Mouse (Mus musculus) left cerebral cortex, adult 2 months (tissue): ENCODE measurements around the gene Kxd1. TPM values are rescaled to one million over a fixed set of nuclear protein-coding genes. Genes with fewer than 3 reads are reported as not detected.
A peak's percentile ranks its signal among the peaks of the same experiment; 100 is the strongest.

Experiments used
- DNase-seq, 2 experiments: peaks; one replicate each; pipeline ENCODE4 v3.0.0; 2021 to 2022; ENCODE audit warnings: low spot score in 2 of 2, mixed read lengths in 1 of 2; ENCODE audit errors: extremely low spot score in 1 of 2
- H3K27ac ChIP-seq: fragments of 200-600 bp; 2 replicates; pipeline ENCODE4 v1.8.1; 2022
- H3K4me3 ChIP-seq: fragments of 200-600 bp; 2 replicates; pipeline ENCODE4 v1.8.1; 2022
- CTCF ChIP-seq: fragments of 200-600 bp; IDR thresholded peaks from 2 replicates; pipeline ENCODE4 v1.8.1; 2022; ENCODE audit warnings: antibody characterized with exemption, mild to moderate bottlenecking, moderate library complexity
- intact Hi-C: fragments of 180-260 bp; cut with DNase I; formaldehyde crosslinking; loops from one replicate; pipeline ENCODE4 v1.15.1; 2025
- total RNA-seq, 2 experiments: library from RNA; stranded (reverse); gene quantifications; 2 replicates each; pipeline ENCODE4 v1.2.3; 2021

Kxd1 gene
- total RNA-seq, 2 experiments from 2014 or later, result 39.8 to 44.4 TPM

GRCm38 (mm10) chr8:70489576-70489975 lies 38.2 kb downstream of the Kxd1 start:
- Histone ChIP-seq H3K27ac (no peak overlapping the region), H3K4me3 (0 out of 2 replicates have a peak overlapping the region, but pooled peaks have one; percentile 14)
- intact Hi-C loops, result no loop called here
- TF ChIP-seq CTCF, result no peak
- no peak for DNase-seq

- intact Hi-C loops, result no loop called here
- no peak for TF ChIP-seq CTCF
- DNase-seq, result no peak
- H3K27ac ChIP-seq, result no peak overlapping the region
- no peak overlapping the region for H3K4me3 ChIP-seq
Observed at GRCm38 (mm10) chr8:70488931-70489470, 38.8 kb downstream of the Kxd1 start.

GRCm38 (mm10) chr8:70487993-70488796 lies 39.6 kb downstream of the Kxd1 start:
- intact Hi-C loops, result no loop called here
- TF ChIP-seq CTCF, result no peak
- H3K4me3 ChIP-seq, result peak overlapping the region; percentile 43
- DNase-seq, result no peak
- H3K27ac ChIP-seq, result no peak overlapping the region

- Histone ChIP-seq H3K4me3 (peak within 1 kb of the TSS; percentile 83), H3K27ac (peak within 1 kb of the TSS; percentile 98)
- intact Hi-C loops, result no loop called here
- peak; percentile 65 for DNase-seq
- TF ChIP-seq CTCF, result no peak
Observed at GRCm38 (mm10) chr8:70486941-70487520, 40.7 kb downstream of the Kxd1 start, which contains the start of gene Tmem59l. TSS of gene Tmem59l (minus strand) at chr8:70487358.

- H3K4me3 ChIP-seq, result peak overlapping the region; percentile 83
- no peak for TF ChIP-seq CTCF
- DNase-seq, result no peak
- H3K27ac ChIP-seq, result peak overlapping the region; percentile 98
- intact Hi-C loops, result no loop called here
Observed at GRCm38 (mm10) chr8:70486191-70486681, 41.5 kb downstream of the Kxd1 start.

GRCm38 (mm10) chr8:70482943-70483342 lies 44.8 kb downstream of the Kxd1 start:
- TF ChIP-seq CTCF, result no peak
- no peak overlapping the region for H3K4me3 ChIP-seq
- DNase-seq, result no peak
- intact Hi-C loops, result no loop called here
- no peak overlapping the region for H3K27ac ChIP-seq

- peak in 1 of 2 experiments; percentile 50 for DNase-seq
- intact Hi-C loops, result no loop called here
- peak; percentile 19 for TF ChIP-seq CTCF
- peak overlapping the region; percentile 76 for H3K27ac ChIP-seq
- no peak overlapping the region for H3K4me3 ChIP-seq
Observed at GRCm38 (mm10) chr8:70481908-70482307, 45.8 kb downstream of the Kxd1 start.

GRCm38 (mm10) chr8:70477269-70477982 lies 50.3 kb downstream of the Kxd1 start:
- TF ChIP-seq CTCF, result no peak
- peak overlapping the region; percentile 70 for H3K4me3 ChIP-seq
- intact Hi-C loops, result no loop called here
- H3K27ac ChIP-seq, result no peak overlapping the region
- no peak for DNase-seq

- Histone ChIP-seq H3K4me3 (peak within 1 kb of the TSS; percentile 70), H3K27ac (peak within 1 kb of the TSS; percentile 92)
- TF ChIP-seq CTCF, result no peak
- DNase-seq, result peak; percentile 88 to 90
- intact Hi-C loops, result no loop called here
Observed at GRCm38 (mm10) chr8:70476333-70477268, 51.2 kb downstream of the Kxd1 start, which contains the start of gene Klhl26. TSS of gene Klhl26 (minus strand) at chr8:70476968.

- TF ChIP-seq CTCF, result no peak
- H3K4me3 ChIP-seq, result no peak overlapping the region
- intact Hi-C loops, result no loop called here
Observed at GRCm38 (mm10) chr8:70471856-70472255, 55.9 kb downstream of the Kxd1 start.

GRCm38 (mm10) chr8:70469938-70470337 lies 57.8 kb downstream of the Kxd1 start:
- peak overlapping the region; percentile 22; the same call in 1 of the 2 replicates for H3K27ac ChIP-seq
- intact Hi-C loops, result no loop called here
- TF ChIP-seq CTCF, result no peak
- DNase-seq, result no peak
- no peak overlapping the region for H3K4me3 ChIP-seq

More at GRCm38 (mm10) chr8:70471856-70472255, 55.9 kb downstream of the Kxd1 start:
- no peak for DNase-seq
- no peak overlapping the region for H3K27ac ChIP-seq
